ENCODE assay signal across 16 mouse cellular contexts in genomic region chr9:71635627-71636026, GRCm38 (mm10). TPM values are rescaled to one million over a fixed set of nuclear protein-coding genes. Genes with fewer than 3 reads are reported as not detected.
"Had no signal": no experiment of that assay in that cellular context is flagged by ENCODE, and none has a peak within 500 bp of the region (broad histone marks: within the 10 kb centered on the region; RNA-seq: fewer than 3 reads in every experiment).

No protein-coding gene starts in this region.

- H3K4me2 ChIP-seq: liver, embryonic 13.5 days; midbrain, embryonic 12.5 days; neural tube, embryonic 13.5 days; stomach, embryonic 15.5 days had no signal

- DNase-seq: layer of hippocampus, postnatal 36 days; liver, embryonic 13.5 days; lung, adult 2 months; lung, postnatal 14 days; retina, postnatal 1 day; right cerebral cortex, postnatal 25 days; spleen, adult 18-20 months; thymus, postnatal 36 days had no signal

- H3K4me1 ChIP-seq: liver, embryonic 13.5 days; stomach, embryonic 15.5 days had no signal

- H3K9ac ChIP-seq: liver, embryonic 13.5 days; midbrain, embryonic 12.5 days; neural tube, embryonic 13.5 days; stomach, embryonic 15.5 days had no signal

- H3K36me3 ChIP-seq: liver, embryonic 13.5 days; midbrain, embryonic 12.5 days; neural tube, embryonic 13.5 days had no signal

- H3K27ac ChIP-seq: hindbrain, postnatal 0 days; left cerebral cortex, adult 2 months; liver, embryonic 13.5 days; macrophage; midbrain, embryonic 12.5 days; stomach, embryonic 15.5 days had no signal

- H3K27me3 ChIP-seq: liver, embryonic 13.5 days; midbrain, embryonic 12.5 days; neural tube, embryonic 13.5 days; stomach, embryonic 15.5 days had no signal

- H3K4me3 ChIP-seq: left cerebral cortex, adult 2 months; liver, embryonic 13.5 days; midbrain, embryonic 12.5 days; myocyte; neural tube, embryonic 13.5 days; stomach, embryonic 15.5 days had no signal

- ATAC-seq: hindbrain, postnatal 0 days; inflammation-experienced regulatory T-cells, adult 6 months had no signal

- H3K9me3 ChIP-seq: liver, embryonic 13.5 days; midbrain, embryonic 12.5 days; neural tube, embryonic 13.5 days; stomach, embryonic 15.5 days had no signal

RNA-seq across cellular contexts. Expression of gene Myzap, which starts 43.5 kb away (rescaled TPM):
- polyA plus RNA-seq: macrophage had no signal
